Comparison of ENCODE assay signal across 32 mouse cellular contexts in genomic region chr14:122136368-122136928, GRCm38 (mm10).
"Had no signal": no experiment of that assay in that cellular context is flagged by ENCODE, and none has a peak within 500 bp of the region (broad histone marks: within the 10 kb centered on the region; RNA-seq: fewer than 3 reads in every experiment).

No protein-coding gene starts in this region.

- H3K27ac ChIP-seq: left cerebral cortex, adult 2 months; limb, embryonic 10.5 days; limb, embryonic 12.5 days; limb, embryonic 13.5 days; limb, embryonic 15.5 days; liver, embryonic 12.5 days; liver, embryonic 13.5 days; liver, embryonic 14.5 days; liver, embryonic 15.5 days; lung, embryonic 15.5 days; macrophage; midbrain, embryonic 12.5 days; midbrain, embryonic 13.5 days; midbrain, embryonic 15.5 days had no signal

- H3K4me3 ChIP-seq: left cerebral cortex, adult 2 months; limb, embryonic 10.5 days; limb, embryonic 12.5 days; limb, embryonic 13.5 days; limb, embryonic 15.5 days; liver, embryonic 12.5 days; liver, embryonic 13.5 days; liver, embryonic 15.5 days; lung, embryonic 15.5 days; megakaryocyte, embryonic 14.5 days; midbrain, embryonic 12.5 days; midbrain, embryonic 13.5 days; midbrain, embryonic 15.5 days; myocyte had no signal

- H3K9ac ChIP-seq: limb, embryonic 12.5 days; limb, embryonic 13.5 days; limb, embryonic 15.5 days; liver, embryonic 12.5 days; liver, embryonic 13.5 days; liver, embryonic 14.5 days; liver, embryonic 15.5 days; liver, postnatal 0 days; lung, embryonic 14.5 days; lung, embryonic 15.5 days; midbrain, embryonic 12.5 days; midbrain, embryonic 13.5 days; midbrain, embryonic 15.5 days had no signal

- H3K9me3 ChIP-seq: limb, embryonic 10.5 days; limb, embryonic 12.5 days; limb, embryonic 13.5 days; limb, embryonic 15.5 days; liver, embryonic 12.5 days; liver, embryonic 13.5 days; liver, embryonic 15.5 days; lung, embryonic 15.5 days; megakaryocyte, embryonic 14.5 days; midbrain, embryonic 12.5 days; midbrain, embryonic 13.5 days; midbrain, embryonic 15.5 days had no signal

- H3K4me2 ChIP-seq: limb, embryonic 12.5 days; limb, embryonic 13.5 days; limb, embryonic 15.5 days; liver, embryonic 11.5 days; liver, embryonic 12.5 days; liver, embryonic 13.5 days; liver, embryonic 15.5 days; lung, embryonic 14.5 days; lung, embryonic 15.5 days; midbrain, embryonic 11.5 days; midbrain, embryonic 12.5 days; midbrain, embryonic 13.5 days; midbrain, embryonic 15.5 days had no signal

- ATAC-seq: liver, embryonic 12.5 days; liver, postnatal 0 days; lung, postnatal 0 days; midbrain, embryonic 13.5 days; midbrain, embryonic 15.5 days; midbrain, embryonic 16.5 days had no signal

- DNase-seq: layer of hippocampus, postnatal 36 days; left cerebral cortex, postnatal 4 days; liver; liver, embryonic 13.5 days; liver, postnatal 0 days; lung, adult 18-20 months; lung, adult 2 months; lung, postnatal 10 days; lung, postnatal 14 days; lung, postnatal 36 days; lung, postnatal 4 days; midbrain, embryonic 14.5 days had no signal

- H3K4me1 ChIP-seq: limb, embryonic 10.5 days; limb, embryonic 12.5 days; limb, embryonic 13.5 days; limb, embryonic 15.5 days; liver, embryonic 13.5 days; liver, embryonic 15.5 days; lung, embryonic 15.5 days; midbrain, embryonic 12.5 days; midbrain, embryonic 13.5 days; midbrain, embryonic 15.5 days had no signal

- H3K27me3 ChIP-seq: limb, embryonic 12.5 days; limb, embryonic 13.5 days; limb, embryonic 15.5 days; liver, embryonic 12.5 days; liver, embryonic 13.5 days; liver, embryonic 15.5 days; lung, embryonic 15.5 days; megakaryocyte, embryonic 14.5 days; midbrain, embryonic 12.5 days; midbrain, embryonic 13.5 days; midbrain, embryonic 15.5 days had no signal
